In the genomic region with DNA sequence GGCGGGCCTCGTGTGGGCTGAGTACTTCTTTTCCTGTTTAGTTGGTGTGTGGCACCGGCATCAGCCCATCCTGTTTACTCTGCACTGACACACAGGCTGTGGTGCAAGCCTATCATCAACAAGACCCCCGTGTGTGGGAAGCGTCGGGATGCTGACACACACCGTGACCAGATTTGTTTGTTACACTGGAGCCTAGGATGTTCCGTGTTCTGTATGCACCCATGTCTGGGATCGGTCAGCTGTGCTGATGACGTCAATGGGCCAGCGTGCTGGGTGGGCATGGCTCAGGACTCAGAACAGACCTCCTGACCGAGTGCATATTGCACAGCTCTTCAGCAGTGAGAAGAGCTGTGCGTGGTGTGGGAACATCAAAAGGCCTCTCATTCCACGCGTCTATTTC, we compare ENCODE assay signal across 28 mouse cellular contexts. TPM values are rescaled to one million over a fixed set of nuclear protein-coding genes. Genes with fewer than 3 reads are reported as not detected.
DNase-seq lines count a peak whose midpoint lies in the region; ATAC-seq lines count a peak whose summit lies in the region.
"Had no signal": no experiment of that assay in that cellular context is flagged by ENCODE, and none has a peak within 500 bp of the region (broad histone marks: within the 10 kb centered on the region; RNA-seq: fewer than 3 reads in every experiment).

No protein-coding gene starts in this region.

- H3K27me3 ChIP-seq in intestine, embryonic 14.5 days (replicated peaks; ENCODE audit: control insufficient read depth, insufficient read depth, low read length) = no peaks in the 10 kb centered on the region
- no peaks in the 10 kb centered on the region for H3K27me3 ChIP-seq in intestine, embryonic 16.5 days (replicated peaks; ENCODE audit: control insufficient read depth, insufficient read depth, low read length)
- H3K27me3 ChIP-seq in limb, embryonic 10.5 days (ENCODE audit: low read depth, poor library complexity, severe bottlenecking) = peaks cover 4% of the 10 kb centered on the region; the same call in 1 of the 2 replicates
- H3K27me3 ChIP-seq in forebrain, embryonic 12.5 days = peaks cover 5% of the 10 kb centered on the region; the same call in 1 of the 2 replicates
- H3K27me3 ChIP-seq: forebrain, embryonic 13.5 days; intestine, embryonic 15.5 days; Patski had no signal

- no peak overlapping the region for H3K4me3 ChIP-seq in intestine, embryonic 14.5 days (ENCODE audit: low read depth, low read length)
- H3K4me3 ChIP-seq in intestine, embryonic 16.5 days (ENCODE audit: low read length) = no peak overlapping the region
- H3K4me3 ChIP-seq in limb, embryonic 10.5 days = no peak overlapping the region
- H3K4me3 ChIP-seq in forebrain, embryonic 12.5 days (replicated peaks) = no peak overlapping the region
- H3K4me3 ChIP-seq: forebrain, embryonic 13.5 days; gastrocnemius, adult 2 months; intestine, embryonic 15.5 days had no signal

- no peak overlapping the region for H3K27ac ChIP-seq in intestine, embryonic 14.5 days (ENCODE audit: low read depth)
- no peak overlapping the region for H3K27ac ChIP-seq in intestine, embryonic 16.5 days (ENCODE audit: low read length)
- peak overlapping the region; percentile 82; the same call in 1 of the 2 replicates for H3K27ac ChIP-seq in limb, embryonic 10.5 days
- no peak overlapping the region for H3K27ac ChIP-seq in forebrain, embryonic 12.5 days
- H3K27ac ChIP-seq: forebrain, embryonic 13.5 days; gastrocnemius, adult 2 months; hindbrain, embryonic 14.5 days; intestine, embryonic 15.5 days had no signal

- intact Hi-C loops in heart, postnatal 14 days (cut with DNase I) = no loop called here

- H3K36me3 ChIP-seq in intestine, embryonic 14.5 days (ENCODE audit: control insufficient read depth, insufficient read depth, low read length) = no peaks in the 10 kb centered on the region
- H3K36me3 ChIP-seq in intestine, embryonic 16.5 days (ENCODE audit: control insufficient read depth, insufficient read depth, low read length) = no peaks in the 10 kb centered on the region
- H3K36me3 ChIP-seq in limb, embryonic 10.5 days = no peaks in the 10 kb centered on the region
- no peaks in the 10 kb centered on the region for H3K36me3 ChIP-seq in forebrain, embryonic 12.5 days (replicated peaks)
- H3K36me3 ChIP-seq: G1E; intestine, embryonic 15.5 days had no signal

- WGBS in intestine, embryonic 14.5 days = 81% methylated on average over 15 of the region's 15 CpGs
- 80% methylated on average over 15 of the region's 15 CpGs for WGBS in intestine, embryonic 16.5 days
- WGBS in limb, embryonic 10.5 days = 93% methylated on average over 15 of the region's 15 CpGs
- WGBS in forebrain, embryonic 12.5 days = 88% methylated on average over 15 of the region's 15 CpGs

- DNase-seq in heart, adult 11 months = peak; percentile 81
- DNase-seq in heart, postnatal 14 days = no peak
- DNase-seq in intestine, embryonic 14.5 days (ENCODE audit: low spot score) = peak; percentile 31
- peak; percentile 37 for DNase-seq in brain, adult 2 months (ENCODE audit: low read depth, low spot score)
- DNase-seq in limb, embryonic 10.5 days (ENCODE audit: low spot score) = no peak
- DNase-seq in frontal cortex, postnatal 14 days (ENCODE audit: low spot score in 2 of 2) = no peak
- DNase-seq: adrenal gland, adult 2 months; adrenal gland, postnatal 14 days; B cell, adult 2 months; cerebellum, adult 11-12 months; cerebellum, adult 8-10 months; cerebellum, postnatal 10 days; cerebellum, postnatal 36 days; embryo, embryonic 11 days; gastrocnemius, adult 2 months; gastrocnemius, postnatal 14 days; heart, adult 18-20 months; heart, postnatal 36 days; kidney, adult 18-20 months had no signal

- no peak overlapping the region for H3K4me2 ChIP-seq in intestine, embryonic 14.5 days (ENCODE audit: low read length)
- H3K4me2 ChIP-seq in intestine, embryonic 16.5 days (ENCODE audit: low read depth, low read length) = no peak overlapping the region
- H3K4me2 ChIP-seq in forebrain, embryonic 12.5 days = no peak overlapping the region
- H3K4me2 ChIP-seq: forebrain, embryonic 13.5 days; heart, embryonic 11.5 days; hindbrain, embryonic 14.5 days; intestine, embryonic 15.5 days had no signal

- no peak for ATAC-seq in intestine, embryonic 14.5 days (replicated peaks; ENCODE audit: low FRiP score, low TSS enrichment, low read depth)
- no peak for ATAC-seq in intestine, embryonic 16.5 days
- ATAC-seq in forebrain, embryonic 12.5 days (ENCODE audit: low FRiP score) = no peak
- ATAC-seq: forebrain, embryonic 13.5 days; forebrain, embryonic 16.5 days; intestine, embryonic 15.5 days had no signal

- no peaks in the 10 kb centered on the region for H3K9me3 ChIP-seq in intestine, embryonic 14.5 days (ENCODE audit: control insufficient read depth, low read length)
- H3K9me3 ChIP-seq in intestine, embryonic 16.5 days (ENCODE audit: control insufficient read depth, low read length) = no peaks in the 10 kb centered on the region
- no peaks in the 10 kb centered on the region for H3K9me3 ChIP-seq in limb, embryonic 10.5 days (replicated peaks)
- H3K9me3 ChIP-seq in forebrain, embryonic 12.5 days = no peaks in the 10 kb centered on the region
- H3K9me3 ChIP-seq: forebrain, embryonic 13.5 days; G1E; intestine, embryonic 15.5 days had no signal

- H3K4me1 ChIP-seq in intestine, embryonic 14.5 days (replicated peaks; ENCODE audit: control insufficient read depth, insufficient read depth, low read length) = no peaks in the 10 kb centered on the region
- H3K4me1 ChIP-seq in intestine, embryonic 16.5 days (ENCODE audit: control insufficient read depth, insufficient read depth, low read length) = no peaks in the 10 kb centered on the region
- H3K4me1 ChIP-seq in limb, embryonic 10.5 days = peaks cover 65% of the 10 kb centered on the region
- no peaks in the 10 kb centered on the region for H3K4me1 ChIP-seq in forebrain, embryonic 12.5 days
- H3K4me1 ChIP-seq: forebrain, embryonic 13.5 days; intestine, embryonic 15.5 days had no signal

- H3K9ac ChIP-seq in intestine, embryonic 14.5 days (ENCODE audit: low read length) = no peak overlapping the region
- no peak overlapping the region for H3K9ac ChIP-seq in intestine, embryonic 16.5 days (ENCODE audit: low read depth, low read length)
- H3K9ac ChIP-seq in forebrain, embryonic 12.5 days = no peak overlapping the region
- H3K9ac ChIP-seq: forebrain, embryonic 13.5 days; hindbrain, embryonic 14.5 days; intestine, embryonic 15.5 days had no signal

RNA-seq across cellular contexts. Expression of a gene that starts 6.2 kb away (rescaled TPM):
- 10 to 100 TPM; 37.0 to 40.6 TPM for total RNA-seq in heart, postnatal 14 days (2021)
- polyA plus RNA-seq in intestine, embryonic 14.5 days (2014; fragmentation: Nextera tagmentation; extraction: Ambion mirVana) = 21.2 and 24.6 TPM in 2 replicates
- polyA plus RNA-seq in intestine, embryonic 16.5 days (2015; fragmentation: Nextera tagmentation; extraction: Ambion mirVana) = 20.1 and 21.7 TPM in 2 replicates
- polyA plus RNA-seq in limb, embryonic 10.5 days (2016; fragmentation: Nextera tagmentation; extraction: Ambion mirVana) = 39.0 and 67.2 TPM in 2 replicates
- 46.2 and 49.5 TPM in 2 replicates for polyA plus RNA-seq in forebrain, embryonic 12.5 days (2016; fragmentation: Nextera tagmentation; extraction: Ambion mirVana)

Comparison
In these comparisons a context has a peak if more than half of its experiments do, and no peak if none do; other contexts are left out.
1. DNase-seq: peak in heart, adult 11 months (single experiment), intestine, embryonic 14.5 days (single experiment) and brain, adult 2 months (single experiment); none in heart, postnatal 14 days (0 of 2), limb, embryonic 10.5 days (single experiment) and frontal cortex, postnatal 14 days (0 of 2).